Mouse (Mus musculus): ENCODE results near the gene Ngb. TPM values are rescaled to one million over a fixed set of nuclear protein-coding genes. Genes with fewer than 3 reads are reported as not detected.
A peak's percentile ranks its signal among the peaks of the same experiment; 100 is the strongest.

The Ngb gene
- total RNA-seq, 2 experiments from 2014 or later: not detected

GRCm38 (mm10) chr12:87100331-87100730, 2.0 kb downstream of the Ngb start:
- no peak for ATAC-seq (replicated peaks; ENCODE audit: low FRiP score, low TSS enrichment, poor library complexity, severe bottlenecking)

GRCm38 (mm10) chr12:87093671-87094070, 8.7 kb downstream of the Ngb start:
- no peak for ATAC-seq (replicated peaks; ENCODE audit: low FRiP score, low TSS enrichment, poor library complexity, severe bottlenecking)

- ATAC-seq (replicated peaks; ENCODE audit: low FRiP score, low TSS enrichment, poor library complexity, severe bottlenecking): no peak
These were observed 9.1 kb downstream of the Ngb start for GRCm38 (mm10) chr12:87093249-87093648.

- ATAC-seq (replicated peaks; ENCODE audit: low FRiP score, low TSS enrichment, poor library complexity, severe bottlenecking): no peak
These were observed 10.4 kb downstream of the Ngb start for GRCm38 (mm10) chr12:87091916-87092315.

GRCm38 (mm10) chr12:87089701-87090100, 12.6 kb downstream of the Ngb start:
- ATAC-seq (replicated peaks; ENCODE audit: low FRiP score, low TSS enrichment, poor library complexity, severe bottlenecking): no peak

GRCm38 (mm10) chr12:87089255-87089654, 13.1 kb downstream of the Ngb start:
- no peak for ATAC-seq (replicated peaks; ENCODE audit: low FRiP score, low TSS enrichment, poor library complexity, severe bottlenecking)

- no peak for ATAC-seq (replicated peaks; ENCODE audit: low FRiP score, low TSS enrichment, poor library complexity, severe bottlenecking)
These were observed 14.0 kb downstream of the Ngb start for GRCm38 (mm10) chr12:87088331-87088730.

- no peak for ATAC-seq (replicated peaks; ENCODE audit: low FRiP score, low TSS enrichment, poor library complexity, severe bottlenecking)
These were observed 15.1 kb downstream of the Ngb start for GRCm38 (mm10) chr12:87087236-87087635.

GRCm38 (mm10) chr12:87082797-87083196, 19.5 kb downstream of the Ngb start:
- no peak for ATAC-seq (replicated peaks; ENCODE audit: low FRiP score, low TSS enrichment, poor library complexity, severe bottlenecking)

GRCm38 (mm10) chr12:87076610-87077009, 25.7 kb downstream of the Ngb start:
- no peak for ATAC-seq (replicated peaks; ENCODE audit: low FRiP score, low TSS enrichment, poor library complexity, severe bottlenecking)

- no peak for ATAC-seq (replicated peaks; ENCODE audit: low FRiP score, low TSS enrichment, poor library complexity, severe bottlenecking)
These were observed 31.8 kb downstream of the Ngb start for GRCm38 (mm10) chr12:87070520-87070919.

- no peak for ATAC-seq (replicated peaks; ENCODE audit: low FRiP score, low TSS enrichment, poor library complexity, severe bottlenecking)
These were observed 35.9 kb downstream of the Ngb start for GRCm38 (mm10) chr12:87066429-87066828.

GRCm38 (mm10) chr12:87065446-87065845, 36.9 kb downstream of the Ngb start:
- no peak for ATAC-seq (replicated peaks; ENCODE audit: low FRiP score, low TSS enrichment, poor library complexity, severe bottlenecking)

- no peak for ATAC-seq (replicated peaks; ENCODE audit: low FRiP score, low TSS enrichment, poor library complexity, severe bottlenecking)
These were observed 45.3 kb downstream of the Ngb start for GRCm38 (mm10) chr12:87057066-87057465.

- no peak for ATAC-seq (replicated peaks; ENCODE audit: low FRiP score, low TSS enrichment, poor library complexity, severe bottlenecking)
These were observed 47.5 kb downstream of the Ngb start for GRCm38 (mm10) chr12:87054873-87055272.

- peak; percentile 74 for ATAC-seq (replicated peaks; ENCODE audit: low FRiP score, low TSS enrichment, poor library complexity, severe bottlenecking)
These were observed 49.5 kb downstream of the Ngb start for GRCm38 (mm10) chr12:87052661-87053321.

- ATAC-seq (replicated peaks; ENCODE audit: low FRiP score, low TSS enrichment, poor library complexity, severe bottlenecking): no peak
These were observed 54.8 kb downstream of the Ngb start for GRCm38 (mm10) chr12:87047536-87047935.

Other genes starting within 250 kb of the Ngb start
- 0.76 and 0.94 TPM in 2 replicates for gene Irf2bpl, start 217.7 kb downstream of the Ngb start, total RNA-seq (2014; fragmentation: Nextera tagmentation)
- 1.1 and 2.7 TPM in 2 replicates for gene Irf2bpl, start 217.7 kb downstream of the Ngb start, total RNA-seq (2017)
- gene Cipc, start 155.5 kb downstream of the Ngb start, total RNA-seq (2014; fragmentation: Nextera tagmentation): 29.2 and 35.6 TPM in 2 replicates
- gene Cipc, start 155.5 kb downstream of the Ngb start, total RNA-seq (2017): 22.0 and 23.0 TPM in 2 replicates
- not detected in 2 replicates for gene Zdhhc22, start 112.1 kb downstream of the Ngb start, total RNA-seq (2014; fragmentation: Nextera tagmentation)
- gene Zdhhc22, start 112.1 kb downstream of the Ngb start, total RNA-seq (2017): not detected in 2 replicates
- gene Tmem63c, start 81.2 kb downstream of the Ngb start, total RNA-seq (2014; fragmentation: Nextera tagmentation): not detected in 2 replicates
- gene Tmem63c, start 81.2 kb downstream of the Ngb start, total RNA-seq (2017): not detected in 2 replicates
- 32.8 and 38.3 TPM in 2 replicates for gene Gstz1, start 44.6 kb upstream of the Ngb start, total RNA-seq (2014; fragmentation: Nextera tagmentation)
- 25.1 and 43.6 TPM in 2 replicates for gene Gstz1, start 44.6 kb upstream of the Ngb start, total RNA-seq (2017)
- gene Pomt2, start 45.4 kb upstream of the Ngb start, total RNA-seq (2014; fragmentation: Nextera tagmentation): 6.6 and 10.4 TPM in 2 replicates
- gene Pomt2, start 45.4 kb upstream of the Ngb start, total RNA-seq (2017): 5.1 and 7.7 TPM in 2 replicates
- not detected in 2 replicates for gene Samd15, start 97.2 kb upstream of the Ngb start, total RNA-seq (2014; fragmentation: Nextera tagmentation)
- gene Samd15, start 97.2 kb upstream of the Ngb start, total RNA-seq (2017): 3.8 TPM in 1 of 2 replicates, not detected in the other
- 6.1 and 7.7 TPM in 2 replicates for gene Tmed8, start 97.9 kb upstream of the Ngb start, total RNA-seq (2014; fragmentation: Nextera tagmentation)
- 6.2 and 6.7 TPM in 2 replicates for gene Tmed8, start 97.9 kb upstream of the Ngb start, total RNA-seq (2017)
- gene Noxred1, start 136.2 kb upstream of the Ngb start, total RNA-seq (2014; fragmentation: Nextera tagmentation): not detected in 2 replicates
- gene Noxred1, start 136.2 kb upstream of the Ngb start, total RNA-seq (2017): not detected in 2 replicates
- gene Vipas39, start 163.7 kb upstream of the Ngb start, total RNA-seq (2014; fragmentation: Nextera tagmentation): 20.5 and 25.5 TPM in 2 replicates
- 15.8 and 26.0 TPM in 2 replicates for gene Vipas39, start 163.7 kb upstream of the Ngb start, total RNA-seq (2017)
- gene Ahsa1, start 163.9 kb upstream of the Ngb start, total RNA-seq (2014; fragmentation: Nextera tagmentation): 127 and 212 TPM in 2 replicates
- gene Ahsa1, start 163.9 kb upstream of the Ngb start, total RNA-seq (2017): 295 and 365 TPM in 2 replicates
- gene Ism2, start 197.2 kb upstream of the Ngb start, total RNA-seq (2014; fragmentation: Nextera tagmentation): not detected in 2 replicates
- not detected in 2 replicates for gene Ism2, start 197.2 kb upstream of the Ngb start, total RNA-seq (2017)